Mouse (Mus musculus): ENCODE measurements around the gene Pigq.

Gene Pigq

DNA sequence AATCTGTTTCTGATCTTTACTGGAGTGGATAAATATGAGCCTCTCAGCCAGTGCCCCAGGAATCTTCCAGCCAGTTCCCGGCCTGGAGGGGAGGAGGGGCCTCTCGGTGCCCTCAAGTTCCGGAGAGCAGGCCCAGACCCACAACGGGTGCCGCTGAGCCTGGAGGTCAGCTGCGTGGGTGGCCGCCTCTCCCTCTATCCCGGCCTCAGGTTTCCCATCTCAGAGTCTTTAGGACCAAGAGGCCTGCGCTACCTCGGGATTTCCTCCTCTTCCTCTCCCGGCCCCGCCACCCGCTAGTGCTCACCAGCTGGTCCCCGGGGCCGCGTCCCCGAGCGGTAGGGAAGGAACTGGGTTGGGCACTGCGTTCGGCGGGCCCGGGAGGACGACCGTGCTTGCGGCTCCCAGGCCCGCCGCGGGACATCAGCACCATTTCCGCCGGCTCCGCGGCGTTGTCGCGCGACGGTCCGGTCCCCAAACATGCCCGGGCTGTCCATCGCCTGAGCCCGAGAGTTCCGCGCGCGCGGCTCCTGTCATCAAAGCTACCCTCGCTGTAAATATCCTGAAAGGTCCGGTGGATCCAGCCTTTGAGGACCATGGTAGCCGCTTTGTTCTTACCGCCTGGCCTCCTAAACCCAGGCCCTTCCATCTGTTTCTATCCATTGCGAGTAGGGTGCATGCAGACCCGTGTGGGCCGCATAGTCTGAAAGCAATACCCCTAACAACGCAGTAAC lies 3.1 kb downstream of the Pigq start:
- intact Hi-C loops (cut with DNase I), result no loop called here

DNA sequence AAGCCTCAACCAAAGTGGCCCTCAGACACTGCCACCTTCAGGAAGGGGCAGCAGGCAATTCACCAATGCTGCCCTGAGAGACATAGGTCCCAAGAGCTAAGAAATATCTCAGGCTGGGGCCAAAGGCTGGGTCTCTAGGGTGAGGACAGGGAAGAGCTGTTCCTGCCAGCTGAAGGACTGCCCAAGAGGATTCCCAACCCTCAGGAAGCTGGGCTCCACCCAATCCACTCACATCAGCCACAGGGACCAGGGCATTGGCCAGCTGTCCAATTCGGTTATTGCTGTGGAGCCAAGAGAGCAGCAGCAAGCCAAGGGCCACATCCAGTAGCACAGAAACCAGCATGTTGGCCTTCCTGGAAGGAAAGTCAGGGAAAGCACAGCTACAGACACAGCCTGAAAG lies 10.2 kb downstream of the Pigq start:
- intact Hi-C loops (cut with DNase I), result no loop called here

DNA sequence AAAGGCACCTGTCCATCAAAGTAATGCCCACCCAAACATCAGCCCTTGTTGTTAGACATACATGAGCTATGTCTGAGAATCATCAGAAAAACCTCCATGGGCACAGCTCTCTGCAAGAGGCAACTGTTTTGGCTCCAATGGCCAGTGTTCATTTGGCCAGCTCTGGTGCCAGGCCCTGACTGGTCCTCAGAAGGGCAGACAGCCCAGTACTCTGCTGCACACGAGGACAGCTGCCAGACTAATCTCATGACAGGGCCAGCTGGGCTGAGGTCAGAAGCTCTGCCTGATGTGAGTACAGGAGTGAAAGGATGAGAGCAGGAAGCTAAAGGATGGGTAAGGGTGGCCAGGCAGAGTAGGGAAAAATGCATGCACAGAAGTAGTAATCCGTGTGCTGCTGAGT lies 19.4 kb downstream of the Pigq start:
- intact Hi-C loops (cut with DNase I), result loop anchor here (5.0 kb wide), 1 partner anchor 33 kb away; no protein-coding TSS in a partner anchor

- intact Hi-C loops (cut with DNase I), result no loop called here
Measured at GRCm38 (mm10) chr17:25922120-25922519, 22.6 kb downstream of the Pigq start.

- intact Hi-C loops (cut with DNase I), result no loop called here
Measured at GRCm38 (mm10) chr17:25919786-25920642, 24.7 kb downstream of the Pigq start.

GRCm38 (mm10) chr17:25919144-25919785 lies 25.5 kb downstream of the Pigq start, which contains the start of gene Rab40c:
Gene Rab40c (minus strand): TSS chr17:25919727.
- intact Hi-C loops (cut with DNase I), result no loop called here

DNA sequence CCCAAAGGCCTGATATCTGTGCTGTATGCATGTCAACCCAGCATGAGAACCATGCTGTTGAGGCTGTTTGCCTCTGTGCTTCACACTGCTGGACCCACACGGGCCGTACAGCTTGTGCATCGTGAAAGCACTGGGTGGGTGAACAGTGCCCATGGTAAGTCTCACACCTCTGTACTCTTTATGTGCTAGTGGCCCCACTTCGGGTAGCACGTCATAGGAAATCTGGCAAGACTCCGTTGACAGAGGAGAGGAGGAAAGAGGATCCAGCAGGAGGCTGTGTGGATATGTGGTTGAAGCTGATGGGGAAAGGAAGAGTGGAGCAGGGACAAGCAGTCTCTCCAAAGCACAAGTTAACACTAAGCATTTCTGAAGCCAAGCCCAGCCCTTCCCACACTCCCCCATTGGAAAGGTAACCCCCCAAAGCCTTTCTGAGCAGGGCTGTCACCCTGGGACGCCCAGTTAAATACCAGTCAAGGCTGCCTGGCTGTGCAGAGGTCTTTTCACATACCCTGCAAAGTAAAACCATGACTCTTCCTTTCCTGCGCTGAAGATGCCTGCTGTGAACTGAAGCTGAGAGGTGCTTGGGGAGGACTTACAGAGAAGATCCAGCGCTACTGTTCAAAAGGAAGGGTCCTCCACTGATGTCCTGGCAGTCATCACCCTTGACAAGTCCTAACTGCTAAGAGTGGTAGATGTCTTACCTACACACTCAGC lies 26.5 kb downstream of the Pigq start:
- intact Hi-C loops (cut with DNase I), result no loop called here

DNA sequence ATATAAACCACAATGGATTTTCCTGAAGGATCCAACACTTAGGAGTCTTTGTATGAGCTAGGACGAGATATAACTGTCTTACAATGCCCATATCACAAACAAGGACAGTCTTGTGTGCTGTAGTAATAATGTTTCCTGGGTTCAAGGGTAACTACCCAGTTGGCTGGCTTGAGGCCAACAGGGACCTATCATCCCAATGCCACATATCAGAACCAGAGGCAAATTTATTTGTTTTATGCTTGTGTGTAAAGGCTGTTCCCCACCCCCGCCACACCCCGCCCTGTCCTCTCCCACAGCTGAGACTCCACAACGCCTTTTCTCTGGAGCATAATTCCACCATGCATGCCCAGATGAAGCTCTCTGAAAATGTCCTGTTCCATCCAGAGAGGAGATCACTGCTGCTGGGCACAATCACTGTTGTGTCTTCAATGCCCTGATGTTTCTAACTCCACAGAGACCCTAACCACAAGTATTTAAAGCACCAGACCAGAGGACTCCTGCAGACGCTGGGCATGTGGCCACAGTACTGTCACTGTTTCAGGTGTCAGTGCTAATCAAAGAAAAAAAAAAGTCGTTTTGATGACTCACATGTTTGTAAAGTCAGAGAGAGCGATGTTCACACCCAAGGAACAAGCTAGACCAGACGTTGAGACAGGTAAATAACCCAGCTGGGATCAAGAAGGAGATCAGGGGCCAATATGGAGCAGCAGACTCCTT lies 27.6 kb downstream of the Pigq start:
- intact Hi-C loops (cut with DNase I), result no loop called here

DNA sequence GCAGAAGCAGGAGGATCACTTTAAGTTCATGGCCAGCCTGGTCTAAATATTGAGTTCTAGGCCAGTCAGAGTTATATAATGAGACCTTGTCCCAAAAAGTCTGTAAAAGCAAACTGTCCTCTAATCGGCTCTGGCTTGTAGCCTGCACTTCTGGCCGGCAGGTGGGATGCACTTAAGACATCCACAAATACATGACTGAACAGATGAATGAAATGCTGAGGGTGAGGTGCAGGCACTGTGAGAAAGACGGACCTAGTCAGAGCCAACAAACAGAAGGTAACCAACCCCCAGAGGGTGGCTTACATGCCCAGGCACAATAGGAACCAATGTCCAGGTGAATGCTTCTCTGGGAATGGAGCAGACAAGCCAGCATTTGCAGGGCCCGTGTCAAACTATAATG lies 30.4 kb downstream of the Pigq start:
- intact Hi-C loops (cut with DNase I), result no loop called here

- intact Hi-C loops (cut with DNase I), result no loop called here
Measured at GRCm38 (mm10) chr17:25913877-25914275, 30.9 kb downstream of the Pigq start.

DNA sequence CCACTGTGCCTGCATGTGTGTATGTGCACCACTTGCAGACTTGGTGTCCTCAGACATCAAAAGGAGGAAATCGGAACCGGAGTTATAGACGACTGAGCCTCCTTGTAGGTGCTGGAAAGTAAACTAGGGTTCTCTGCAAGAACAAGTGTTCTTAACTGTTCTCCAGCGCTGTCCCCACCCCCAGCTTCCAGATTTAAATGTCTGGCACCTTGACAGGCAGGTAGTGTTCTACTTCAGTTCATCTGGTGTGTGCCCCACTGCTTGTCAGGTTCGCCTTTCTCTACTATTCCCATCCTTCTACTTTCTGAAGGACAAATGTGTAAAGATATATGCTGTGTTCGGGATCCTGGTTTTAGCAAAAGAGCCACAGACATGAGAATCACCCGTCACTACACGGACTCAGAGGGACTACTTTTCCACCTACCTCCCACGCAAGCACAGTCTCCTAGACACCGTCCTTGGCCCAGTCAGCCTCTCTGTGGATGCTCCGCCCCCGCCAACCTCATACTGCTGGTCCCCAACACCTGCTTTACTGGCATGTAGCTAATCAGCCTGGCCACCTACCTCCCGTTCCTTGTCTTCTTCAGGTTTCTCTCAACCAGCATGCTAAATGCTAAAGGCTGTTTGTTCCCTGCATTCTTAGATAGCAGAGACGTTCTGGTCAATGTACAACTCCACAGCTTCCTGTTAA lies 31.4 kb downstream of the Pigq start:
- intact Hi-C loops (cut with DNase I), result no loop called here

DNA sequence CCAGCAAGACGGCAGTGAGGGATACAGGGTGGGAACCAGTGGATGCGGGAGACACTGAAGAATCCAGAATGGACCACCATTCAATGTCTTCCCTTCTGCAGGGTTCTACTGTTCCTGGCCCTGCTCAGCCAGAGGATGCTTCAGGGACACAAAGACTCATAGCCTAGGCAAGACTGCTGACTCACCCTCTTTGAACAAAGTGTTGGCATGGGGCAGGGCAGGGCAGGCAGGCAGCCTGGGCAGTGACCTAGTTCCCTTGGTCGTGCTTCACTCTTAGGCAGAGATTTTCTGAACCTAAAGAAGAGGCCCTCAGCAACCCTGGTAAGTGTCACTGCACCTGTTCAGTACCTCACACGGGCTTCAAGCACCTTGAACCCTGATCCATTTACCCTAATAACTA lies 32.9 kb downstream of the Pigq start:
- intact Hi-C loops (cut with DNase I), result no loop called here

- intact Hi-C loops (cut with DNase I), result no loop called here
Measured at GRCm38 (mm10) chr17:25907640-25908039, 37.1 kb downstream of the Pigq start.

DNA sequence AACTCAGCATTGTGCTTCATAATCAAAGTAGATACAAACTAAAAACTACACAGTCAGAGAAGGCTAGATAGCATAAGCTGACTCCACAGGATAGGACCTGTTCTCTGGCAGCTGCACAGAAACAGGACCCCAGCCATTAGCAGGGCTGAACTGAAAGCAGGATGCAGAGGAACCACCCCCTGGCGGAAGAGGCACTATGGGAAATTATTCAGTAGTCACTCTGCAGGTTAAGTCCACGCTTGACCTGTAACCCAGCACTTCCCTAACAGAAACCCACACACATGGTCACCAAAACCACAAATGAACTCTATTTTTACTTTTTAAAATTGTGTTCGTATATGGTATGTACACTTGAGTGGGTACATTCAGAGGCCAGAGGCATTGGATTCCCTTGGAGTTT lies 41.7 kb downstream of the Pigq start:
- intact Hi-C loops (cut with DNase I), result no loop called here

GRCm38 (mm10) chr17:25900193-25900592 lies 44.5 kb downstream of the Pigq start:
- intact Hi-C loops (cut with DNase I), result no loop called here

DNA sequence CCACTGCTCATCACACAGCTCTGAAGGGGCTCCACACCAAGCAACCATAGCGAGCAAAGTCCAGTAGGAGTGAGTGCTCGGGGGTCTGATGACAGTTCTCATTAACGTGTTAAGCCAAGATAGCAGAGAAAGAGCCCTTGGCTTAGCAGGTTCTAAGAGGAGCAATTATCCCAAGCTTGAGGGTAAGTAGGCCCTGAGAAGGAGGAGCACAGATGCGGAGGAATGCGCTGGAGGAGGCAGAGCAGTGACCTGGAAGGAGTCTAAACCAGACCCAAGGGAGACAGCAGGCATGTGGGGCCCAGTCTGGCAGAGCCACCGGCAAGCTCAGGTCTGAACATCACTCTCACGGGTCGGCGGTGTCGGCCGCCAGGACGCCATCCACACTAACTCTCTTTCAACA lies 48.8 kb downstream of the Pigq start:
- intact Hi-C loops (cut with DNase I), result loop anchor here (10.0 kb wide), 1 partner anchor 199 kb away; the partner anchor contains the start of genes Decr2 and Nme4

DNA sequence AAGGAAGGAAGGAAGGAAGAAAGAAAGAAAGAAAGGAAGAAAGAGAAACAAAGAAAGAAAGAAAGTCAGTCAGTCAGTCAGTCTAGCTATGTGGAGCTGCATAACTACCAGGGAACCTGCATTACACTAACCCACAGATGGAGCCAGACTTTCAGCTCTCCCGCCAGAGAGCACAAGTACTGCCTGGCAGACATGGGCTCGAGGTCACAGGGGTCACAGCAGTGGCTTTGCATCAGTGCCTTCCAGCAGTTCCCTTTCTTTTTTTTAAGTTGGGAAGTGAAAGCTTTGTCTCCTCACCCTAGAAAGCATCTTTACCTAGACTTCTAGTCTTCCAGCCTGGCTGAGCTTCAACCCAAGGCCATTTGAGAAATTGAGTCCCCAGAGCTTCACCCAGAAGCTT lies 49.3 kb downstream of the Pigq start:
- intact Hi-C loops (cut with DNase I), result loop anchor here (10.0 kb wide), 1 partner anchor 199 kb away; the partner anchor contains the start of genes Decr2 and Nme4

GRCm38 (mm10) chr17:25893975-25894617 lies 50.6 kb downstream of the Pigq start:
- intact Hi-C loops (cut with DNase I), result loop anchor here (5.0 to 10.0 kb wide), 3 partner anchors 33 to 201 kb away; partner anchors contain the start of genes Decr2 and Nme4

- intact Hi-C loops (cut with DNase I), result no loop called here
Measured at GRCm38 (mm10) chr17:25888837-25889236, 55.9 kb downstream of the Pigq start.
